Mouse (Mus musculus): ENCODE data around the gene Rtn4r.

DNA sequence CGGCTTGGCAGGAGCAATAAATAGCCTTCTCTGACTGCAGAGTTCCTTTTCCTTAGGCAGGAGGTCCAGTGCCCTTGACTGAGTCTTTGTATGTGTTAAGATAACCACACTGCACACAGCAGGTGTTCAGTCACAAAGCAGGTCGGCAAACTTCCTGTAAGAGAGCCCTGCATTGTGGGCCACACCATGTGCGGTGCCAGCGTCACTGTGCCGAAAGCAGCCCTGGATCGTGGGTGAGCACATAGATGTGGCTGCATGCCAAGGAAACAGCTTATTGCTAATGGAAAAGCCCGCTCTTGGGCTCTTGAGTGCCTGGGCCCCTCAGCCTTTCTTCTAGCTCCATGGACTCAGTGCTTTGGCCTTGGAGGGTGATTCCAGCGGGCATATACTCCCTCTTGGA is 16.8 kb downstream of the Rtn4r start:
- TF ChIP-seq CTCF (IDR thresholded peaks at IDR 0.05; ENCODE audit: low read depth, low read length) (no peak), POLR2A (IDR thresholded peaks at IDR 0.05; ENCODE audit: extremely low read depth, insufficient read depth, low read length) (no peak)

Measured in liver, adult 2 months (tissue).